Mouse (Mus musculus) layer of hippocampus, postnatal 25 days (tissue): ENCODE data around the gene Rita1. TPM values are rescaled to one million over a fixed set of nuclear protein-coding genes. Genes with fewer than 3 reads are reported as not detected.

Experiments
- DNase-seq, 2 experiments: peaks; one replicate each; pipeline ENCODE4 v3.0.0; 2022; ENCODE audit warnings: mixed read lengths in 2 of 2, low spot score in 1 of 2; ENCODE audit errors: extremely low spot score in 1 of 2
- total RNA-seq, 2 experiments: library from RNA; stranded (reverse); gene quantifications; 2 replicates each; pipeline ENCODE4 v1.2.3; 2021

Rita1 gene
- total RNA-seq, 2 experiments from 2014 or later = 23.9 to 25.5 TPM

DNA sequence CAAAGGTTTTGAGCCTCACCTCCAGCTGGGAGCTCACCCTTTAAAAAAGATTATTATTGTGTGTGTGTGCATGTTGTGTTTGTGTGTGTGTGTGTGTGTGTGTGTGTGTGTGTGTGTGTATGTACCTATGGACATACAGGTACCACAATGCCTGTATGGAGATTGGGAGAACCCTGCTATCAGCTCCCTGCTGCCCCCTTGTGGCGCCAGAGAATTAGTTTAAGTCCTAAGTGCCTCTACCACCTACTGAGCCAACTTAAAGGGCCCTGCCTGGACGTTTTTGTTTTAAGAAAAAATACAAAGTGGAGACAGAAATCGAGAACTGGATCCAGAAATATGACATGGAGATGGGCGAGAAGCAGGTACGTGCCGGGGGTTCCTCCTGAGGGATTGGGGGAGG is 7.5 kb downstream of the Rita1 start:
- peak; percentile 78 to 94 for DNase-seq

DNA sequence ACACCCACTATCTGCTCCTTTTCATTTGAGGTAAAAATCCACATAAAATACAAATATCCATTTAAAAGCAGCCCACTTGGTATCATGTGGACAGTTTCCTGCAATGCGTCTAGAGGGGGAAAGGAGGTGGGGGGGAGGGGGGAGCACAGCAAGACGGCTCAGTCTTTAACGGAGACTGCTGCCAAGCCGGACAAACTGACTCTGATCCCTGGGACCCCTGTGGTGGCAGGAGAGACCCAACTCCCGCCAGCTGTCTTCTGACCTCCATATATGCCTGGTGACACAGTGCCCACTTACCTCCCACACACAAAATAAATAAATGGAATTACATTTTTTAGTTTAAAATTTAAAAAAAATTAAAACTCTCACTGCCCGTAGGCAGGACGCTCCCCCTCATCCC is 8.9 kb downstream of the Rita1 start:
- DNase-seq = no peak

DNA sequence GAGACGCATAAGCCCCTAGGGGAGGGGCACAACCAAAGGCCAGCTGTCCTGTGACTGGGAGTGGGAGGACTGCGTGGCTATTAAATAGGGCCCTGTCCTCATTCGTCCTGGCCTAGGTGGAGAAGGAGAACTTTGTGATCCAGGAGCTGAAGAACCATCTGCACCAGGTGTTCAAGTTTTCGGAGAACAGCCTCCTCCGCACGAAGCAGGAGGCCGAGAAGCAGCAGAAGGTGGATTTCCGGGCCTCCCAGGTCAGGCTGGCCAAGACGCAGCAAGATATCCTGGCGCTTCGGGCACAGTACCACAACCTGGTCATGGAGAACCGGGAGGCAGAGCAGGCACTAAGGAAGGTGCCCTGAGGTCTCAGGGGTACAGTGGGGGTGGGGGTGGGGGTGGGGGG is 10.2 kb downstream of the Rita1 start:
- no peak for DNase-seq

DNA sequence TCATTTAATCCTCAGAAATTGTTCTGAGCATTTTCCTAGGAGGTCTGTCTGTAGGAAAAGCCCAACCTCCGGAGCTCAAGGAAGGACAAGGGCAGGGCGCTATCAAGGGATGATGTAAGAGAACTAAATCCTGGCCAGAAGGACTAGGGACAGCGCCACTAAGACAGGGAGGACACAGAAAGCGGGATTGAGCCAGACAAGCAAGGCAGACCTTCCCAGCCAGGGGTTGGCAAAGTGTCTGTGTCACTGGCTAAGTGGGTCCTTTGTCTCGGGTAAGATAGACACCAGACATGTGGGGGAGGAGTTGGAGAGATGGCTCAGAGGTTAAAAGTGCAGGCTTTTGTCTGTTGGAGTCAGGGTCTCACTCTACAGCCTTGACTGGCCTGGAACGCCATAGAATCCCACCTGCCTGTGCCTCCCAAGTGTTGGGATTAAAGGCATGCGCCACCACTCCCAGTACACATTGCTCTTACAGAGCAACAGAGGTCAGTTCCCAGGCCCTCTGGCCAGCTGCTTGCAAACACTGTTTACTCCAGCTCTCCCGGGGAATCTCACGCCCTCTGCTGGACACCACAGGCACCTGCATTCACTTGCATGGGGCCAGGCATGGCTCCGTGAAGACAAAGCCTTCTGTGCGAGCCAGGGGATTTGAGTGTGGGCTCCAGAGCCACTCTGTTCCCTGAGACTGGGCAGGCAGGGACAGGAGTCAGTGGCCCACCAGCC is 11.3 kb downstream of the Rita1 start:
- DNase-seq = no peak

DNA sequence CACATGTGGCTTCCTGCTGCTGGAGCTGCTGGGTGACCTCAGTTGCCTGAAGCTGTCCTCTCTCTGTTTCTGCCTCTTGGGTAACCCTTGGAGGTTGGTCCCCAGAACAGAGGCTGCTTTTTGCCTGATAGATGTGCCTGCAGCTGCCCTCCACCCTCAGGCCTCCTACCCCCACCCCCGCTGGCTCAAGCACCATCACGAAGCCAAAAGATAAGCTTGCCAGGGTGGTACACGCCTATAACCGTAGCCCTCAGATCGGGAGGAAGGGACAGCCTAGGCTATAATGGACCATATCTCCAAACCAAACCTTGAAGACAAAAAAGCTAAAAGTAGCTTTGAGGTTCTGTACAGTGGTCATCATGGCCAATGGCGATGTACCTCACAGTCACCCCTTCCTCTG is 12.8 kb downstream of the Rita1 start:
- DNase-seq = no peak

DNA sequence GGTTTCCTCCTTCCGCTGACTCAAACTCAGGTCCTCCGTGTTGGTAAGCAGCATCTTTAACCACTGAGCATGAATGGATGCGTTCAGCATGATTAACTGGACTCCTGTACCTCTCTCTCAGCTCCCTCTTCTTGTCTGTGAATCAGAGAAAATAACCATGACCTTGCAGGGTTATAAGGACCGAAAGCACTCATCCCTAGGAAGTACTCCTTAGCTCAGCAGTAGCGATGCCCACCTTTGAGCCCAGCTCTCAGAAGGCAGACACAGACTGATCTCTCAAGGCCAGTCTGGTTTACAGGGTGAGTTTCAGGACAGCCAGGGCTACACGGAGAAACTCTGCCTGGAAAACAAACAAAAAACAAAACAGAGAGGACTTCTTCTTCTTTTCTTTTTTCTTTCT is 17.9 kb downstream of the Rita1 start:
- DNase-seq = no peak

DNA sequence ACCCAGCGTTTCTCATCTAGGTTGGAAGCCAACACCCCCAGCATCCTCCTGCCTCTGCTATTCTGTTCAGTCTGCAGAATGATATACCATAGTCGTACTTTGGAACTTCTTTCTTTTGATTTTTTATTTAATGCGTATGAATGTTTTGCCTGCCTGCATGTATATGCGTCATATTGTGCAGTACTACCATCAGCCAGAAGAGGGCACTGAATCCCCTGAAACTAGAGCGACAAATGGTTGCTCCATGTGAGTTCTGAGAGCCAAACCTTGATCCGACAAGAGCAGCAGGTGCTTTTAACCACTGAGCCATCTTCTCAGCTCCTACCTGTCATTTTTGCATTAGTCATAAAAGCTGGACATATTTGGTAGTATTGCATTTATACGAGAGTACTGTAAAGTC is 20.2 kb downstream of the Rita1 start:
- no peak for DNase-seq

DNA sequence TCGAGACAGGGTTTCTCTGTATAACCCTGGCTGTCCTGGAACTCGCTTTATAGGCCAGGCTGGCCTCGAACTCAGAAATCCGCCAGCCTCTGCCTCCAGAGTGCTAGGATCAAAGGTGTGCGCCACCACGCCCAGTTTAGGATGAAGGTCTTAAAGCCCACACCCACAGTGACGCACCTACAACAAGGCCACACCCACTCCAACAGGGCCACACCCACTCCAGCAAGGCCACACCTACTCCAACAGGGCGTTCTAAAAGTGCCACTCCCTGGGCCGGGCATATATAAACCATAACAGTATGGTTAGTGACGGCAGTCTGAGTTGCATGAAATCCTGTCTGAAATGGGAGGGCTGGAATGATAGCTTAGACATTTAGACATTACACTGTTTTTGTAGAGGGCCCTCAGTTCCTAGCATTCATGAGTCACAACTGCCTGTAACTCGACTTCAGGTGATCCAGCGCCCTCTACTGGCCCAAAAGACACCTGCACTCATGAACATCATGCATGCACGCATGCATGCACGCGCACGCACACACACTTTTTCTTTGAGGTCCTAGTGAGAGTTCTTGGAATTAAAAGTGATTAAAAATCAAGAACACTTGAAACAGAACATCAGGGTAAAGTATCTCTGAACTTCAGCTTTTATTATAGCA is 21.9 kb downstream of the Rita1 start:
- DNase-seq = no peak

DNA sequence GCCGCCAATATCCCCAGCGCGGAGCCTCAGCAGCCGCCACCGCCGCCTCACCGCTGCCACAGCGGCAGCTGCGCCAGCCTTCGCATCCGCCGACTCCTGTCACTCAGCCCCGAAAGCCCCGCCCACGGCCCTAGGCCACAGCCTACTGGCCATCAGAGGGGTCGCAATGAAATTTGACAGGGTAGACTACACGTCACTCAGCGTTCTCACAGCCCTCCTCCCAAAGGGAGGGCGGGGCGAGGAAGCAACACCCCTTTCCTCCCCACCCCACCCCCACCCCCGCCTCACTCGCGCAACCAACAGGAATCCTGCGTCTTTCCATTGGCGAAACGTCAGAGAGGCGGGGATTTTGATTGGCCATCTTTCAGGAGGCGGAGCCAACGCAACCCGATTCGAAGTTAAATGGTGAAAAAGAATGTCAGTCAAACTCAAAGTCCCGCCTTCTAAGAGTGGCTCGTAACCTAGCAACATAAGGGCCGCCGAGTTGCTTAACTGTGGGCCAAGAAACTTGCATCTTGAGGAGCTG is 23.8 kb downstream of the Rita1 start, which contains the start of the genes Tpcn1 and Iqcd:
Gene Tpcn1, minus strand, starts transcription at position 105 of the 526 bp plus-strand sequence.
Gene Iqcd, plus strand, starts transcription at position 448 of the 526 bp plus-strand sequence.
- peak; percentile 94 for DNase-seq

DNA sequence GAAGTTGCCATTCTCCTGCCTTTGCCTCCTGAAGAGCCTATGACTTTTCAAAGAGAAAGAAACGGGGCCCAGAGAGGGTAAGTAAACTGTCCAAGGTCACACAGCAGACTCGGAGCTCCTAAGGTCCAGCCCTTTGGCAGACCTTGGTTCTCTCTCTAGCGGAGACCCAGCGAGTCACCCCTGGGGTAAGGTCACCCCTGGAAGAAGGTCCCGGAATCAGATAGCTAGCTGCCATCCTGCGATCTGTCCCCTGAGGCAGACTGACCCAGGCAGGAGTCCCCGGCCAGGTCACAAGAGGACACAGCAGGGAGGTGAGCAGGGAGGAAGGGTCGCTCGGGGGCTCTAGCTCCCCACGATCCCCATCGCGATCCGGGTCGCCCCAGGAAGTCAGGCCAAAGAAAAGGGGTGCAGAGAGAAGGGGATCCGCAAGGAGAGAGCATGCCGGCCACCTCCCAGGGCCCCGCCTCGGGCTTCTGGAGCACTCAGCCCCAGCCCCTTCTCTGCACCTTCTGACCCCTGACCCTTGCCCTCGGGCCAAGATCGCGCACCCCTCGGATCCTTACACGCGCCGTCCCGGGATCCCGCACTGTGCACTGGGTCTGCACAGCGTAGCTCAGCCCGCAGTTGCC is 24.3 kb downstream of the Rita1 start:
- no peak for DNase-seq

DNA sequence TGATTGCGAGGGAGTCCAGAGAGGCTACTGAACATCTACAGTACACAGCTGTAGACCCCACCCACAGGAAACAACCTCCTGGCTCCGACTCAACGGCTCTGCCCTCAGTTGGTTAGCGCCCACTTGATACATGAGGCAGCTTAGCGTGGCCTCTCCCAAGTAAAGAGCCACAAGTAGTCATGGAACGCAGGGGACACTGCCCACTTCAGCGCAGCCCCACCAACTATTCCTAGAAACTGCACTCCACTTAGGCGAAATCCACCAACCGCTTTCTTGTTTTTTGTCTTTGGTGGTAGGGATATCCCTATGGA is 24.8 kb downstream of the Rita1 start:
- no peak for DNase-seq

DNA sequence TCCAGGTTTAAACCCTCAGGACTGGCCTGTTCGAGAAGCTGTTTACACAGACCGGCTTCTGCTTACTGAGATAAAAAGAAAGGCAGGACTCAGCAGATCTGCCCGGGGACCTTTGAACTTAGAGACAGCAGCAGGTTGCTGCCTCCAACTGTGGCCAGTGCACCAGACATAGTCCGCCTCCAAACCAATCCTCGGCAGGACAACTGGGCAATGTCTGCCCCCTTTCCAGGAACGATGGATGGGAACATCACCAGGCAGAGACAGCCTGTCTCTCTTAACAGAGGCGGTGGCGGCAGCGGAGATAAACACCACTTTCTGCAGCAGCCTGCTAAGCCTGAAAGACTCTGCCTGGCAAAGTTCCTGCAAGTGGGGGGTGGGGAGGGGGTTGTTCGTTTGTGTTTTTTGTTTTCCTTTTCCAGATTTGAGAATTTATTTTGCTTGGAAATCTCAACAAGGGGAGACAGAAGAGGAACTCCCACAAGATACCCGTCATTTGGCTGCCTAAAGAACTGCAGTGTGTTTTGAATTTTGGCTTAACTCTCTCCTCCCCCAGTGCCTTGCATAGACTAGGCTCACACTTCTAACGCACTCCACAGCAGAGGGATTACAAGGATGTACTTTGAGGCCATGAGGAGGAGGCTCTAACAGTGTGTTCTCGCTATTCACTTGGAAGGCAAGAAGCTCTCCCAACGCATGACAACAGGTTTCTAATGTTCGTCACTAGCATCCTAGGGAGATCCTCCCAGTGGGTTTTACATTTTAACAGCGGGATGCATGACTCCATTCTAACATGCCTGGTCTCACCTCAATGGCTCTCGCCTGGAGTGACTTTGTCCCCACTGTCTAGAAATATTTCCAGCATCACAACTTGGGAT is 25.4 kb downstream of the Rita1 start:
- DNase-seq = no peak

DNA sequence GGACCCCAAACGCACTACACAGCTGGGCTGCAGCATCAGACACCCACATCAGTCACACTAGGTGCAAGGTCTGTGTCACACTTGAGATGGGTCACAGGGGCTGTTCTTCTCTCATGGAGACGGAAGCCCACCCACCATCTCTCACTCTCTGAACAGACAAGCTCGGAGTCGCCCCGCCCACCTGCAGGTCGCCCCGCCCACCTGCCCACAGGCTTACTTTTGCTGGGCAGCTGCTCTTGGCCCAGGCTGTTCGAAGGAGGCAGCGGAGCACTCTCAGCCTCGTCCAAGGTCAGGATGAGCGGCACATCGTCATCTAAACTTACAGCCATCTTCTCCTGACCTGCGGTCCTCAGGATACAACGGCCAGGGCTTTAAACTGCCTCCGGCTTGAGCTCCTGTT is 27.4 kb downstream of the Rita1 start:
- no peak for DNase-seq

DNA sequence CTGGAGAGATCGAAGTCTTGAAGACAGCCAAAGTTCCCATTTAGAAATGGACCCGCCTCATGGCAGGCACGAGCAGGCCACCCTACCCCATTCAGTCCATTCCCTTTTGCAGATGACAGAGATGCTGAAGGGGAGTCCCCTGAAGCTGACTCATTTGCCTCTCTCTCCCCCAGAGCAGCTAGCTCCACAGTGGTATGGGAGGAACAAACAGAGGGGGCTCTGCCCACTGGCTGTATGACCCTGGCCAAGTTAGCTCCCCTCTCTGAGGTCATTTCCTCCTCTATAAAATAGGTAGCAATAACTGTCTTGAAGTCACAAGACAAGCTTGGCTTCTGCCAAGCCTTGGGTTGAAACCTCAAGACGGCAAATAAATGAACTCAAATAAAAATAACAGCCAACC is 28.9 kb downstream of the Rita1 start:
- no peak for DNase-seq

DNA sequence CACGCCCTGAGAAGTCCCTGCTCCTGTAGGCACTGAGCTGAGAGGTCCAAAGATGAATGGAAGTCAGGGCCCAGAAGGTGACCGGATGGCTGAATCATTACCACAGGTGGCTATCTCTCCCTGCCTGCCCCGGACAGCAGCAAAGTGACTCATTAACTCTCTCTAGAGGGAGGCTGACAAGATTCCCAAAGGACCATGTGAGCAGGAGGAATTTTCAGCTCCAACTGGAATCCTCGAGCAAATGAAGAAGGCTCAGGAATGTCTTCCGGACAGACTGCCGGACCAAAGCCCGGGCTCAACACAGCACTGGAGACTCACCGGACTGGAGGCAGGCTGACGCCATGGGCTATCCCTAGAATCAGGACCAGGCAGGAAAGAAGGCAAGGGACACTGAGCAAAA is 30.4 kb downstream of the Rita1 start:
- DNase-seq = no peak

DNA sequence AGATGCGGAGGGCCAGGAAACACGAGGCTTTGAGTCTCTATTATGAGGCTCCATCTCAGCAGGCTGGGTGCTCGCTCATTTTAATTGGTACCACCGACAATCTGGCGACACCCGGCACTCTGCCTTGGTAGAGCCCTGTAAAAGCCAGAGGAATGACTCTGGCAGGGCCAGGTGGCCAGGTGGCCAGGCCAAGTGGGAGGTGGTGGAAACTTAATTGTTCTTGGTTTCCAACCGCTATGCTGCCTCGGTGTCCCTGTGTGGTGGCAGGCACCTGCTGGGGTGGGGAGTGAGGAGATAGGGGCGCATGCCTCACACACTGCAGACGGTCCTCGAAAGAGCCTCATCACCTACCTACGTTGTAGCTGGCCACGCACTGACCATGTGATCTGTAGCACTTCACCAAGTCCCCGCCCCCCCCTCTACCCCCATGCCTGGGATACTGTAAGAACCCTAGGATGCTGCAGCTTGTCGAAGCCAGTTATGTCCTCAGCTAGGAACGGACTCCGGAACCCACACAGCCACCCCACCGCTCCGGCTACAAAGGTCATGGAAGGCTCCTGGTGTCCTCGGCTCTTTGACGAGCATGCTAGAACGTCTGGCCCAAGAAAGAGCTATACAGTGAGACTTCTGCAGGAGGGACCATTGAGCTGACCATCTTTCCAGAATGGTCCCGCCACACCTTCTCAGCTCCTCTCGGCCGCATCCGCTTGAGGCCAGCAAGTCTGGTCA is 32.3 kb downstream of the Rita1 start:
- no peak for DNase-seq

DNA sequence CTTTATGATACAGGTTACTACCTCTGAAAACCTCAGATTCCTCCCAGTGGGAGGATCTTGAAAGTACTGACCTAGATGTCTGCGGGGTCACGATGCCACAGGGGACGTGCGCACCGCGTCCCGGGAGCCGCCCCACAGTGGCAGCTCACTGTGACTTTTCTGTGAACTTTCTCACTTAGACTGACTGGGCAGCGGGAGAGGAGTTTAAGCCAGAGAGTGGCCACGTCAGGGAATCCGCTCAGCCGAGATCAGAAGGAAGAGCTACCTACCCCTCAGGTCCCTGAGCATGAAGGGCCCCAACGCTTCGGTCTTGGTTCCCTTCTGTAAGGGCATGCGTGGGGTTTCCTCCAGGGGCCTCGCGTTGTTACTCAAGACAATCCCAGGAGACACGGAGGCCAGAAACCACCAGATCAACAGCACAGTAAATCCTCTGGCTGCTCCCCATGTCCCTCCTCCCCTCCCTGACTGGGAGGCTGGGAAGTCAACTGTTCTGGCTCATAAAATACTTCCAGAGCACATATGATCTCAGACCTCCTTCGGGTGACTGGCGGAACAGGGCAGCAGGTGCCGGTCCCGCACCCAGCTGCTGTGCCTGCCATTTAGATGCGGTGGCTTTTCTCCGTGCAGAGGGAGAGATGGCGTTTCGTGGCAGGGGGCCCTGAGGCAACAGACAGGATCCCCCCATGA is 33.0 kb downstream of the Rita1 start:
- no peak for DNase-seq

DNA sequence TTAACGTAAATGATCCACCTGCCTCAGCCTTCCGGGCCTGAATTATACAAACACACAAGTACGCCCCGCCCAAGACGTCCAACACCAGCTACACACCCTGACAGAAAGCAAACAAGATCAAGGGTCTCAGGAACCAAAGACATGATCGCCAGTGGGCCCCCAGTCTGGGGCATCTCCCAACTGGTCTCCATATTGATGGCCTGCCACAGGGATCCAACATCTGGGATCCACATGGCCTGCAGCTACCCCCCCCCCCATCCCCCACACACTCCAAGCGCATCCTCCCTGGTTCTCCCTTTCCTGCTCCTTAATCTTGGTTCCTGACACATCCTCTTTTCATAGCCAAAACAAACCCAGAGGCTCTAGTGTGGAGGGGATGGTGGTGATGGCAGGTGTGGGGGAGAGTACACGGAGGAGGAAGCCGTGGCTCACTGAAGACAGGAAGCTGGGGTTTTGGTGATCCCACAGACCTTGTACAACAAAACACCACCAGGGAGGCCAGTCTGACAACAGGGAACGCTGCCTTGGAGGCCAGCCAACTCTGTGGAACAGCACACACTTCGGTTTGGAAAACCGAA is 33.8 kb downstream of the Rita1 start:
- DNase-seq = no peak

DNA sequence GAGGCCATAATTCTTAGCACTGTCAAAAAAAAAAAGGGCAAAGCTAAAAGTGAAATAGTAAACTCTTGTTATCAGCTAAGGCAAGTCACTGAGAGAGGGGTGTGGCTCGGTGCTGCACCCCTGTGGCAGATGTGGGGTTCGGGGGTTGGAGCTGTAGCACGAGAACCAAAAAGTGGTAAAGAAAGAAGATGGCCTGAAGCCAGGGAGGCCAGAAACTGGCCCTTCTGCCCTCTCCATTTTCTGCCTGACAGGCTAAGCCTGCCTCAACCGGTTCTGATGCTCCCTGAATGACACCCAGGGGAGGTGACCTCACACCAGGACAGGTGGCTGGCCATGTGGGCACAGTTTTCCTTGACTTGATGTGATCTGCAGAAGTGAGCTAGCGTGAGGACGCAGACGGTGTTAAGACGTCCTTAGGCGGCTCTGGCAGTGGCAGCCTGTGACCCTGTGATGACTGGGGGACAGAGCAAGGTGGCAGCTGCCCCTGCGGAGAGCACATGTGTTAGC is 34.4 kb downstream of the Rita1 start:
- DNase-seq = no peak
